Mouse (Mus musculus) myocyte (in vitro differentiated cells): ENCODE results near the gene Phldb3.

Experiments
- CEBPB ChIP-seq: IDR thresholded peaks from 2 replicates; pipeline ENCODE4 v1.6.1; 2011; ENCODE audit warnings: mild to moderate bottlenecking, moderate library complexity; ENCODE audit not compliant: poor library complexity, insufficient read depth, severe bottlenecking
- E2F4 ChIP-seq: IDR thresholded peaks from one replicate; pipeline ENCODE4 v1.6.1; 2011; ENCODE audit warnings: mild to moderate bottlenecking, control low read depth, moderate library complexity; ENCODE audit not compliant: insufficient read depth
- MAX ChIP-seq: IDR thresholded peaks from one replicate; pipeline ENCODE4 v1.6.1; 2011; ENCODE audit warnings: low read depth, mild to moderate bottlenecking, control low read depth
- POLR2A ChIP-seq: IDR thresholded peaks from one replicate; pipeline ENCODE4 v1.6.1; 2011; ENCODE audit warnings: low read depth, mild to moderate bottlenecking, control low read depth, moderate library complexity; ENCODE audit not compliant: insufficient read length
- POLR2AphosphoS2 ChIP-seq: IDR thresholded peaks from one replicate; pipeline ENCODE4 v1.6.1; 2011; ENCODE audit warnings: low read depth, control low read depth; ENCODE audit not compliant: insufficient read length
- SRF ChIP-seq: IDR thresholded peaks from one replicate; pipeline ENCODE4 v1.6.1; 2011; ENCODE audit warnings: low read depth; ENCODE audit not compliant: control insufficient read depth, insufficient read length
- TCF12 ChIP-seq: IDR thresholded peaks from one replicate; pipeline ENCODE4 v1.6.1; 2011; ENCODE audit warnings: mild to moderate bottlenecking, control low read depth; ENCODE audit not compliant: poor library complexity, insufficient read depth, severe bottlenecking
- TCF3 ChIP-seq: IDR thresholded peaks from one replicate; pipeline ENCODE4 v1.6.1; 2011; ENCODE audit warnings: low read depth, control low read depth; ENCODE audit not compliant: insufficient read length
- USF1 ChIP-seq: IDR thresholded peaks from one replicate; pipeline ENCODE4 v1.6.1; 2011; ENCODE audit warnings: low read depth, mild to moderate bottlenecking, control low read depth, moderate library complexity

DNA sequence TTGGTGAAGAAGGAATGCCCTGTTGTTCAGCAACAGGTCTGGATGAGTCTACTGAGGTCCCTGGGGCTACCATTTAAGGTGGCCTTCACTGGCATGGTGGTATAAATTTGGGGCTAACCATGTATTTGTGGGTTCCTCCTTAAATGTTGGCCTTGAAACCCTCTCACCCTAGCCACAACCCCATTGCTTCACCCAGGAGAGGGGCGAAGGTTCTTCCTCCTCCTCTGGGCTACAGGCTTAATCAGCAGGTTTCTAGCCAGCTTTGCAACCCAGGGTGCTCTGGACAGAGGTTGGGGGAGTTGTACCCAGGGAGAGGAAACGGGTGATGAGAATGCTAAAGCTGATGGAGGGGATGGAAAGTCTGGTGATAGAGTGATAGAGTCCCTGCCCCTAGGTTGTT lies 15.1 kb upstream of the Phldb3 start:
- TF ChIP-seq POLR2A (no peak), USF1 (no peak), MAX (no peak), TCF12 (no peak), E2F4 (no peak), SRF (no peak), CEBPB (no peak), TCF3 (no peak), POLR2AphosphoS2 (no peak)
